Mouse (Mus musculus) urinary bladder, postnatal 0 days (tissue): Measurements from ENCODE around the gene Eif5a. TPM values are rescaled to one million over a fixed set of nuclear protein-coding genes. Genes with fewer than 3 reads are reported as not detected.

Source experiments
- microRNA-seq: library from miRNA; unstranded; fragments of <30 nt; microRNA quantifications from one replicate; pipeline ENCODE4, GENCODE M21; 2016
- polyA plus RNA-seq: library from polyadenylated mRNA; unstranded; fragments of >200 nt; fragmentation: Nextera tagmentation; extraction: Ambion mirVana; gene quantifications from 2 replicates; pipeline ENCODE4 v1.2.1, GENCODE M21; 2015

The Eif5a gene
- 1,055 and 1,123 TPM in 2 replicates for polyA plus RNA-seq

GRCm38 (mm10) chr11:69921114-69922011 is at the start of gene Eif5a:
Gene Eif5a (minus strand): TSS chr11:69921958.

DNA sequence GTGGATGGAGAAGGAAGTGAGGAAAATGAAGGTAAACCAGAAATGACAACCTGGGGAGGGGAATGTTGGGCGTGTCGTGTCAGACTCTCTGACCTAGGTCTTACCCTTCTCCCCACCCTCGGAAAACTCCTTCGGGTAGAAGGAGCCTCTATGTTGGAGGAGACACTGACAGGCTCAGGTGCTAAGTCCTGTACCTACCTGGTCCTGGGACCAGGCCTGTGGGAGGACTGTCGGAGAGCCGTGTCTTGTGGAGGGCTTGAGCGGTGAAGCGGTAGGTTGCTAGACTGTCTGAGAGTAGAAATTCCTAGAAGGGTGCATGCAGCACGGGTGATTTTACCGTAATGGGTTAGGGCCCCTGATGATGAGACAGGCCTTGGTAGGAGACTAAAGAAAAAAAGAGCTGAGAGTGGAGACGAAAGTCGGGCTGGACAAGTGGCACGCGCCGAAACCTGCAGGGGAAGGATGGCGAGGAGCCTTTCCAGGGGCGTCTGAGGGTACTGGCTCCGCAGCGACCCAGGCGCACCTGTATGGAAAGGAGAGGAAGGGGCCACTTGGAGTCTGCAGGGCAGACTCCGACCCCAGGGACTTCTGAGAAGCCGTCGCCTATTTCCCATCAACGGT is 43.0 kb upstream of the Eif5a start, which contains the start of gene Cldn7:
Gene Cldn7, plus strand, starts transcription at position 130 of the 621 bp plus-strand sequence.

DNA sequence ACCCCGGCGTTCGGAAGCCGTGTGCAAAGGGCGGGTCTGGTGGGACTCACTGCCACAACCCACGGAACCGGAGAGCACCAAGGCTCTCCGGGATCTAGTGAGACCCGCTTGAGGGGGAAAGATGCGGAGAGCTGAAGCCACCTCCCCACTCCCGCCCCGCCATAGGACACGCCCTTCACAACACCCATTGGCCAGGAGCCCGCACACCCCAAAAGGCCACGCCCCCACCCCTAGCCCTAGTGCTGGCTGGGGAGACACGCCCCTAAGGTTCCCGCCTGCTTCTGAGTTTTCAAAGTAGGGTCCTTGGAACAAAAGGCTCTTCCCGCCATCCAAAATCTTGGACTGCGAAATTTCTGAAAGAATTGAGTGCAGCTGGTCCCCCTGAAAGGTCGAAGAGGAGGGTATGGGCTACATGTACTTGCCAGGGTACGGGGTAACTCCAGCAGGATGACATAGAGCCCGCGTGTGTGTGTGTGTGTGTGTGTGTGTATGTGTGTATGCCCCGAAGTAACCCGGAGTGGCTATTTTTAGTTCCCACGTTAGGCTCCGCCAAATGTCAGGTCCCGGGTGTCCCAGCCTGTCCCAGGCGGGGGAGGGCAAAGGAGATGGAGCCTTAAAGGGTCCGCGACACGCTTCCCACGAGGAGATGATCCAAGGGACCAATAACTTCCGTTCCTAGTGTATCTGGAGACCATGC is 26.5 kb upstream of the Eif5a start, which contains the start of gene Slc2a4:
Gene Slc2a4, minus strand, starts transcription at position 123 of the 697 bp plus-strand sequence.

GRCm38 (mm10) chr11:69935137-69935879 is 13.6 kb upstream of the Eif5a start, which contains the start of gene Ybx2:
Gene Ybx2 (plus strand): TSS chr11:69935796.

DNA sequence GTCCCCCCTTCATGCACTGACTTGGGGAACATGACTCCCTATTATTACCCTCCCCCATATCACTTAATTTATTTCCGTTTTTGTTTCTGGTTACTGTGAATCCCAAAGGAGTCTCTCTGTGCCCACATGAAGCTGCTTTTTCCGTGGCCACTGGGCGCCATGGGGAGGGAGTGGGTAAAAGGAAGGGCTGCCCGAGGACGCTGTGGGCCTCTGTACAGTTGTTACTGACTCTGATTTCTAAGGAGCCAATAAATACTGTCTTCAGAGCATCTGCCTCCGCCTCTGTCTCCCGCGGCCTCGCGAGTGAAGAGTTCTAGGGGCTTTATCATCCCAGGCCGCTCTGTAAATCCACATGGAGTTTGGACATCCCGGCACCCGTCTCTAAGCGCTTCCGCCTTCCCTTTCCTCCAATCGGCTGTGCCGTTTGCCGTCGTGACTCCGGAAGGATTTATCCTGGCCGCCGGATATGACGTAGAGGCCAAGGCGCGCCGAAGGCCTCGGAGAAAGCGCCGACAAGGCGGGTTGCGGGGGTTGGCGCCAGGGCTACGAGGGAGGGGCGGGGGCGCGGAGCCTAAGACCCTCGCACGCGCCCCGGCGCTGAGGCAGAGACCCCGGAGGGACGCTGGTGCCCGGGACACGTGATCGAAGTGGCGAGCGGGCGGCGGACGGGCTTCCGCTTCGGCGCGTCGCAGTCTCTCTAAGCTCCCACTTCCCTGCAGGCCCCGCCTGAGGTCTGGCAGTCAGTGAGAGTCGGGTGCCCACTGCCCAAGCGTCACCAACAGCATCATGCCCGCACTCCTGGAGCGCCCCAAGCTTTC is 8.0 kb downstream of the Eif5a start, which contains the start of gene Gps2:
Gene Gps2, plus strand, starts transcription at position 335 of the 818 bp plus-strand sequence.

DNA sequence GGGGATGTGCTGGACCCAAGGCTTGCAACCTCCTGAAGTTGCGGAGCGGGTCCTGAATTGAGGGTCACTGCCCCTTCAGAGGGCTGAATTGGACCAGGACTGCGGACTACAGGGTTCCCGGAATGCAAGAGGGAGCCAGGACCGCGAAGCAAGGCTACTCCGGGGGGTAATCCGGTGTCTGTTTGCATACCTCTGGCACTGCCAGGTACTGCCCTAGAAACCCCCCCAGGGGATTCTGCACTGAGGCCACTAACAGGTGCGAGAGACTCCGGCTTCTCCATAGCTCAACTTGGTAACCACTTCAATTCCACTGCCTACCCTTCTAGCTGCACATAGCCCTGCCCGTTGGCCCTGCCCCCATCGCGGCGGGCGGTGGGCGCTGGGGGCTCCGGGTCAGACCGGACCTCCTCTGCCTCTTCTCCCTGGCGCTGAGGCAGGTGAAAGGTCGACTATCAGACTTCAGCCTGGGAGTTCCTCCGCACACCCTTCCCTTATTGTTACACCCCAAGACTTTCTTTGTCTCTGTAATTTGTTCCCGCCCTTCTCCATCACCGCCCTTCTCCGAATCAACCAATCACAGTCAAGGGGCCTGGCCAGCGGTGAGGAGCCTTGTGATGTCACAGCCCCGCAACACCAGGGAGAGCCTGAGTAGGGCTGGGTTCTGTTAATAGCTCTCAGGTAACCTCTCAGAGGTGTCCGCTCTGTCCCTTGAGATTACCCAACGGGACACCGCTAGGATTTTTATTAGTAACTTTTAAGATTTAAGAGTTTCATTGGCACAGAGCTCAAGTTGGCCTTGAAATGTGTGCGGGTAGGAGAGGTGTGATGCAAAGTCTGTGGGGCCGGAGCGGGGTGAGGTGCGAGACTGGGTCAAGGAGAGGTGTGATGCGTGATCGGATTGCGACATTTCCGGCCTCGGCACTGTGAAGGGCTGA is 21.0 kb downstream of the Eif5a start, which contains the start of the genes 2810408A11Rik and Neurl4:
Gene 2810408A11Rik, minus strand, starts transcription at position 517 of the 935 bp plus-strand sequence.
Gene Neurl4, plus strand, starts transcription at position 602 of the 935 bp plus-strand sequence.

GRCm38 (mm10) chr11:69895291-69895690 is 26.5 kb downstream of the Eif5a start, which contains the start of gene Acap1:
Gene Acap1 (minus strand): TSS chr11:69895539.

DNA sequence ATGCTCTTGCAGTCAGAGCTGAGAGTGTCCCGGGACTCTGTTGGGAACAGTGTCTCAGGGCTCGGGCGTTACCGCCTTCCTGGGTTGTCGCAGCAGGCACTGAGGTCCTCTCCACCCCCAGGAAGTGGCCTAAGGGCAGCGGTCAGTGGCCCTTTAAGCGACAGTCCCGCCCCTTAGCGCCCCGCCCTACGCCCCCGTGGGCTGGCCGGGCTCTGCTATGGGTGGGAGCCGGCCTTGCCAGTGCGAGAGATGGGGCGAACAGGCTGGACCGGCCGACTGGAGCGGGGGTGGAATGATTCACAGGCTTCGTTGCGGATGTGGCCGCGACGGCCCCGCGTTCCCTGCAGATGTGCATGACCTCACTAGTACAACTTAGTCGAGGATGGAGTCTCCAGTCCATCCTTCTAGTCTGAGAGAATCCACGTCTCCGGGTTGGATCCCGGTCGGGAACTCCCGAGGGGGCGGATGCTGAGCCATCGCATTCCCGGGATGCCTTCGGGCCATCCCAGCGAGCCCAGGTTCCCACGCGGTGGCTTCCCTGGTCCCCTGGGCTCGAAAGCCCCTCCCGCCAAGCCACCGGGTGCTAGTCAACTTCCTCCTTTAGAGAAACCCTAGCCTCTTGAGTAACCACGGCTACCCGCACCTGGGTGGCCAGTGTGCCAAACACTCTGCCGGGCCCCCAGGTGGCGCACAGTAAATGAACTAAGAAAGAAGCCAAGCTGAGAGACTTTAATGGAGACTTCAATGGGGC is 40.7 kb downstream of the Eif5a start, which contains the start of gene Kctd11:
Gene Kctd11, minus strand, starts transcription at position 554 of the 751 bp plus-strand sequence.

DNA sequence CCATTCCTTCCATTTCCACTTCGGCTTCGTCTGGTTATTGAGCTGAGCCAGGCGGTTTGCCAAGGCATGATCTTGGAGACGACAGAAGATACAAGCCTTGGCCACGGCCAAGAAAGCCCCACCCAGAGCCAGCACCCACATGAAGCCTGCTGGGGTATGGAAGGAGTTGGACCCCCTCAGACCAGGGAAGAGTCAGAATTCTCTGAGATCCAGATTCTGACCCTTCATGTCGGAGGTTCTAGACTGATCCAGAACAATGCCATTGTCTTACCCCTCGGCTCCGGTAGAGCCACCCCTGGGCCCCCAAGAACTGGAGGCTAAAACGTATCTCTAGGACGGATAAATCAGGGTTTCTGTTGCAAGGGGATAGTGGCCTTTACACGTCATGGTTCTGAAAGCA is 43.9 kb downstream of the Eif5a start, which contains the start of gene Tmem95:
Gene Tmem95, minus strand, starts transcription at position 141 of the 400 bp plus-strand sequence.

Small RNA genes lying within 50 kb of the gene (microRNA-seq; reads per million reads assigned to microRNA genes)
- not detected for gene Mir6924

Other genes starting within 250 kb of the Eif5a start
- gene Eif4a1, start 249.5 kb downstream of the Eif5a start, polyA plus RNA-seq, result 378 and 433 TPM in 2 replicates
- gene Senp3, start 239.9 kb downstream of the Eif5a start, polyA plus RNA-seq, result 46.3 and 49.8 TPM in 2 replicates
- 0.47 and 0.62 TPM in 2 replicates for gene Tnfsf13, start 236.2 kb downstream of the Eif5a start, polyA plus RNA-seq
- gene Tnfsf12, start 226.1 kb downstream of the Eif5a start, polyA plus RNA-seq, result 17.2 and 17.8 TPM in 2 replicates
- gene Tnfsfm13, start 225.9 kb downstream of the Eif5a start, polyA plus RNA-seq, result 4.7 and 5.4 TPM in 2 replicates
- 9.3 and 10.3 TPM in 2 replicates for gene Polr2a, start 163.3 kb downstream of the Eif5a start, polyA plus RNA-seq
- gene Slc35g3, start 160.0 kb downstream of the Eif5a start, polyA plus RNA-seq, result not detected in 2 replicates
- 3.9 and 4.3 TPM in 2 replicates for gene Zbtb4, start 156.0 kb downstream of the Eif5a start, polyA plus RNA-seq
- gene Chrnb1, start 126.0 kb downstream of the Eif5a start, polyA plus RNA-seq, result 5.9 and 6.9 TPM in 2 replicates
- gene Fgf11, start 120.1 kb downstream of the Eif5a start, polyA plus RNA-seq, result 0.78 and 0.86 TPM in 2 replicates
- 13.7 TPM in 2 replicates for gene Tmem102, start 116.3 kb downstream of the Eif5a start, polyA plus RNA-seq
- gene Gm39566, start 106.7 kb downstream of the Eif5a start, polyA plus RNA-seq, result not detected in 2 replicates
- not detected in 2 replicates for gene Spem2, start 103.5 kb downstream of the Eif5a start, polyA plus RNA-seq
- 0.25 TPM in 1 of 2 replicates, not detected in the other for gene Spem1, start 99.8 kb downstream of the Eif5a start, polyA plus RNA-seq
- 3.0 and 3.5 TPM in 2 replicates for gene Nlgn2, start 84.2 kb downstream of the Eif5a start, polyA plus RNA-seq
- 421 and 430 TPM in 2 replicates for gene Tmem256, start 83.4 kb downstream of the Eif5a start, polyA plus RNA-seq
- gene Plscr3, start 75.6 kb downstream of the Eif5a start, polyA plus RNA-seq, result 94.6 and 111 TPM in 2 replicates
- gene Tnk1, start 63.2 kb downstream of the Eif5a start, polyA plus RNA-seq, result 6.2 and 6.4 TPM in 2 replicates
- not detected in 2 replicates for gene Tmem95, start 43.9 kb downstream of the Eif5a start, polyA plus RNA-seq
- gene Kctd11, start 40.6 kb downstream of the Eif5a start, polyA plus RNA-seq, result 9.2 and 10.3 TPM in 2 replicates
- gene Acap1, start 26.4 kb downstream of the Eif5a start, polyA plus RNA-seq, result 0.14 and 0.47 TPM in 2 replicates
- 2.4 and 2.8 TPM in 2 replicates for gene 2810408A11Rik, start 21.0 kb downstream of the Eif5a start, polyA plus RNA-seq
- gene Neurl4, start 20.9 kb downstream of the Eif5a start, polyA plus RNA-seq, result 3.3 and 4.0 TPM in 2 replicates
- gene Gps2, start 8.1 kb downstream of the Eif5a start, polyA plus RNA-seq, result 40.4 and 40.8 TPM in 2 replicates
- 0.54 and 1.3 TPM in 2 replicates for gene Ybx2, start 13.8 kb upstream of the Eif5a start, polyA plus RNA-seq
- gene Slc2a4, start 26.2 kb upstream of the Eif5a start, polyA plus RNA-seq, result 181 and 186 TPM in 2 replicates
- gene Cldn7, start 42.8 kb upstream of the Eif5a start, polyA plus RNA-seq, result 61.3 and 78.2 TPM in 2 replicates
- 17.5 and 18.5 TPM in 2 replicates for gene Ctdnep1, start 59.2 kb upstream of the Eif5a start, polyA plus RNA-seq
- 83.8 and 90.4 TPM in 2 replicates for gene Elp5, start 60.6 kb upstream of the Eif5a start, polyA plus RNA-seq
- gene Gabarap, start 69.2 kb upstream of the Eif5a start, polyA plus RNA-seq, result 483 and 506 TPM in 2 replicates
- gene Phf23, start 73.8 kb upstream of the Eif5a start, polyA plus RNA-seq, result 46.2 and 46.3 TPM in 2 replicates
- 13.4 and 13.8 TPM in 2 replicates for gene Dvl2, start 78.6 kb upstream of the Eif5a start, polyA plus RNA-seq
- gene Acadvl, start 93.5 kb upstream of the Eif5a start, polyA plus RNA-seq, result 89.2 and 94.2 TPM in 2 replicates
- gene Dlg4, start 95.0 kb upstream of the Eif5a start, polyA plus RNA-seq, result 4.8 and 5.2 TPM in 2 replicates
- gene Asgr1, start 132.1 kb upstream of the Eif5a start, polyA plus RNA-seq, result 0.23 and 0.55 TPM in 2 replicates
- gene Asgr2, start 170.7 kb upstream of the Eif5a start, polyA plus RNA-seq, result not detected in 2 replicates
- gene Mgl2, start 208.4 kb upstream of the Eif5a start, polyA plus RNA-seq, result 0.58 and 0.90 TPM in 2 replicates
- gene Clec10a, start 234.2 kb upstream of the Eif5a start, polyA plus RNA-seq, result 1.6 and 2.0 TPM in 2 replicates